Mouse (Mus musculus) adrenal gland, postnatal 36 days (tissue): ENCODE measurements at regions not wholly inside any gene's neighbourhood (a gene's known extent, or its start where the extent isn't known, plus 50 kb on each side); places are given as distances from the start of the nearest gene placed in this dataset.

Experiments
- DNase-seq, 2 experiments: peaks; one replicate each; pipeline ENCODE4 v3.0.0; 2021; ENCODE audit warnings: mixed read lengths in 1 of 2

- peak in 1 of 2 experiments; percentile 18 for DNase-seq
Observed at GRCm38 (mm10) chr13:110897621-110898020, 357.2 kb upstream of the Actbl2 start.

GRCm38 (mm10) chr13:110902994-110903644 is 351.7 kb upstream of the Actbl2 start:
- DNase-seq = peak; percentile 76 to 86

- DNase-seq = peak; percentile 26 to 60
Observed at GRCm38 (mm10) chr13:110907319-110907955, 347.4 kb upstream of the Actbl2 start.

GRCm38 (mm10) chr13:110911866-110912265 is 342.9 kb upstream of the Actbl2 start:
- no peak for DNase-seq

GRCm38 (mm10) chr13:110913177-110913576 is 341.6 kb upstream of the Actbl2 start:
- DNase-seq = no peak

GRCm38 (mm10) chr13:110913687-110914086 is 341.1 kb upstream of the Actbl2 start:
- peak in 1 of 2 experiments; percentile 34 for DNase-seq

- DNase-seq = no peak
Observed at GRCm38 (mm10) chr13:110915161-110915560, 339.7 kb upstream of the Actbl2 start.

- no peak for DNase-seq
Observed at GRCm38 (mm10) chr13:110923936-110924335, 330.9 kb upstream of the Actbl2 start.

GRCm38 (mm10) chr13:110924897-110925296 is 329.9 kb upstream of the Actbl2 start:
- no peak for DNase-seq

GRCm38 (mm10) chr13:110928143-110928542 is 326.7 kb upstream of the Actbl2 start:
- no peak for DNase-seq

GRCm38 (mm10) chr13:110928894-110929293 is 325.9 kb upstream of the Actbl2 start:
- no peak for DNase-seq

GRCm38 (mm10) chr13:110929579-110929978 is 325.2 kb upstream of the Actbl2 start:
- peak; percentile 49 to 53 for DNase-seq

GRCm38 (mm10) chr13:110941587-110941986 is 313.2 kb upstream of the Actbl2 start:
- no peak for DNase-seq

GRCm38 (mm10) chr13:110942986-110943644 is 311.7 kb upstream of the Actbl2 start:
- no peak for DNase-seq

GRCm38 (mm10) chr13:110944061-110944460 is 310.8 kb upstream of the Actbl2 start:
- DNase-seq = no peak

GRCm38 (mm10) chr13:110944683-110945082 is 310.1 kb upstream of the Actbl2 start:
- DNase-seq = no peak

- no peak for DNase-seq
Observed at GRCm38 (mm10) chr13:110960212-110960611, 294.6 kb upstream of the Actbl2 start.

GRCm38 (mm10) chr13:110967109-110967508 is 287.7 kb upstream of the Actbl2 start:
- DNase-seq = peak; percentile 3 to 13

- peak; percentile 48 to 76 for DNase-seq
Observed at GRCm38 (mm10) chr13:110967626-110968506, 286.9 kb upstream of the Actbl2 start.

GRCm38 (mm10) chr13:110968507-110968905 is 286.3 kb upstream of the Actbl2 start:
- no peak for DNase-seq

- no peak for DNase-seq
Observed at GRCm38 (mm10) chr13:110977379-110977778, 277.4 kb upstream of the Actbl2 start.

GRCm38 (mm10) chr13:110978022-110978421 is 276.8 kb upstream of the Actbl2 start:
- DNase-seq = no peak
